Mouse (Mus musculus): ENCODE data around the gene Dagla.

GRCm38 (mm10) chr19:10261369-10261768, 43.3 kb downstream of the Dagla start:
- TF ChIP-seq CTCF (IDR thresholded peaks at IDR 0.05), result no peak
- TF ChIP-seq EP300 (IDR thresholded peaks at IDR 0.05; ENCODE audit: insufficient read depth, low read depth, low read length), result no peak

Data from heart, adult 2 months (tissue).